Mouse (Mus musculus): ENCODE results near the gene Tesc.

Gene Tesc

GRCm38 (mm10) chr5:118027698-118028190 is at the start of gene Tesc:
TSS of gene Tesc (plus strand) at chr5:118027743.
- DNase-seq: peak; percentile 84 to 89

GRCm38 (mm10) chr5:117978159-117978697 is 49.3 kb upstream of the Tesc start:
- no peak for DNase-seq

GRCm38 (mm10) chr5:117979082-117979481 is 48.5 kb upstream of the Tesc start:
- no peak for DNase-seq

GRCm38 (mm10) chr5:117980921-117981320 is 46.6 kb upstream of the Tesc start:
- no peak for DNase-seq

- DNase-seq: no peak
These were observed 45.6 kb upstream of the Tesc start for GRCm38 (mm10) chr5:117981943-117982342.

- DNase-seq: no peak
These were observed 41.2 kb upstream of the Tesc start for GRCm38 (mm10) chr5:117986327-117986726.

GRCm38 (mm10) chr5:117987891-117988290 is 39.7 kb upstream of the Tesc start:
- DNase-seq: no peak

- no peak for DNase-seq
These were observed 39.2 kb upstream of the Tesc start for GRCm38 (mm10) chr5:117988367-117988766.

GRCm38 (mm10) chr5:117989773-117990172 is 37.8 kb upstream of the Tesc start:
- peak in 1 of 2 experiments; percentile 27 for DNase-seq

- no peak for DNase-seq
These were observed 36.6 kb upstream of the Tesc start for GRCm38 (mm10) chr5:117990957-117991356.

GRCm38 (mm10) chr5:117993550-117993949 is 34.0 kb upstream of the Tesc start:
- no peak for DNase-seq

GRCm38 (mm10) chr5:117995372-117995901 is 32.1 kb upstream of the Tesc start:
- peak; percentile 58 to 68 for DNase-seq

GRCm38 (mm10) chr5:117995911-117996310 is 31.6 kb upstream of the Tesc start:
- no peak for DNase-seq

GRCm38 (mm10) chr5:117996581-117996980 is 31.0 kb upstream of the Tesc start:
- no peak for DNase-seq

- no peak for DNase-seq
These were observed 30.0 kb upstream of the Tesc start for GRCm38 (mm10) chr5:117997434-117997970.

GRCm38 (mm10) chr5:117999061-117999460 is 28.5 kb upstream of the Tesc start:
- DNase-seq: no peak

- peak; percentile 65 for DNase-seq
These were observed 28.0 kb upstream of the Tesc start for GRCm38 (mm10) chr5:117999584-117999983.

- DNase-seq: peak; percentile 83 to 89
These were observed 25.5 kb upstream of the Tesc start for GRCm38 (mm10) chr5:118002059-118002458.

GRCm38 (mm10) chr5:118004619-118005018 is 22.9 kb upstream of the Tesc start:
- DNase-seq: peak; percentile 81 to 88

GRCm38 (mm10) chr5:118005728-118006127 is 21.8 kb upstream of the Tesc start:
- peak; percentile 78 to 83 for DNase-seq

GRCm38 (mm10) chr5:118008344-118008743 is 19.2 kb upstream of the Tesc start:
- DNase-seq: no peak

- no peak for DNase-seq
These were observed 16.7 kb upstream of the Tesc start for GRCm38 (mm10) chr5:118010872-118011271.

- DNase-seq: no peak
These were observed 15.7 kb upstream of the Tesc start for GRCm38 (mm10) chr5:118011796-118012195.

- DNase-seq: peak; percentile 78 to 87
These were observed 12.5 kb upstream of the Tesc start for GRCm38 (mm10) chr5:118015028-118015427.

GRCm38 (mm10) chr5:118015669-118016068 is 11.9 kb upstream of the Tesc start:
- DNase-seq: no peak

Measured in cerebellum, postnatal 25 days (tissue).